Mouse (Mus musculus): ENCODE measurements around the gene Parp6.
A peak's percentile ranks its signal among the peaks of the same experiment; 100 is the strongest.

Parp6 gene

GRCm38 (mm10) chr9:59616622-59617306 is at the start of gene Parp6:
TSS of gene Parp6 (plus strand) at chr9:59617284.
- peak; percentile 100 for DNase-seq

GRCm38 (mm10) chr9:59571852-59572251 is 45.2 kb upstream of the Parp6 start:
- no peak for DNase-seq

DNA sequence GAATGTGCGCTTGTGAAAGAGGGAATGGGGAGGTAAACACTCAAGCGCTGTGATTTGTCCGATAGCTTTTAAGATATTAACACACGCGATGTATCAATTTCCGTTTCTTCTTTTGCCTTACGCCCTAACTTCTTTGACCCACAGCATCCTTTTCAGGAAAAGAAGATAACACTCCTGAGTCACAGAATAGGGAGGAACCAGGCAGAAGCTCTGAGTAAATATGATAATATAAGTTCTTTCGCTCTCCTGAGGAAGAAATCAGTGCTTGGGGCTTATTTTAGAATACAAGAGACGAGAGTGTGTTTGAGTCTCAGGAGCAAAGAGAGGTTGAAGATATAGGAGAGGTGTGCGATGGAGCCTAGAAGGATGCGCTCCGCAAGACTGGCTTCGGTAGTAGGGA is 39.7 kb upstream of the Parp6 start:
- no peak for DNase-seq

DNA sequence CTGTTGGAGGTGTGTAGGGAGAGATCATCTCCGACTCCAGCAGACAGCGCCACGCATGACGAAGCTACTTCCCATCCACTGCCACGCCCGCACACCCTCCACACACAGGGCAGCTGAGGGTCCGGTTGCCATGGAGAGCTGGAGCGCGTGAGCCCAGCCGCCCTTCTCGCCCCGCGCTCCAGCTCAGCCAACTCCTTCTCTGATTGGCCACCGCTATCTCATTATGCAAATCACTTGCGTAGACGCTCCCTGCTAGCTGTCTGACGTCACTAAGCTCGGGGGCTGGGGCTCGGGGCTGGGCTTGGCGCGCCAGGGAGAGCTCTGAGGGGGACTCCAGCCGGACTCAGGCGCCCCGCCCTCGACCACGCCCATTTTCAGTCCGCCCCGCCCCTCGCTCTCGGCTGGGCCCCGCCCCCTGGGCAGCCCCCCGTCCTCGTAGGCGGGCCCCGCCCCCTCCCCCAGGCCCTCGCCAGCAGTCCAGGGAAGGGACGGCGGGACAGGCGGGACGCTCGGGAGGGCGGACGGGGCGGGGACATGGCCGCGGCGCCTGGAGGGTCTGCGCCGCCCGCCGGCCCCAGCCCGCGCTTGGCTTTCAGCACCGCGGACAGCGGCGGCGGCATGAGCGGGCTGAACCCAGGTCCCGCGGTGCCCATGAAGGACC is 39.1 kb upstream of the Parp6 start, which contains the start of gene Celf6:
Gene Celf6, plus strand, starts transcription at position 74 of the 661 bp plus-strand sequence.
- DNase-seq, result peak; percentile 73 to 84

GRCm38 (mm10) chr9:59578505-59578867 is 38.6 kb upstream of the Parp6 start:
- DNase-seq, result no peak

- DNase-seq, result peak; percentile 75 to 76
Measured at GRCm38 (mm10) chr9:59584871-59585308, 32.2 kb upstream of the Parp6 start.

- DNase-seq, result no peak
Measured at GRCm38 (mm10) chr9:59588252-59588651, 28.8 kb upstream of the Parp6 start.

GRCm38 (mm10) chr9:59588710-59589671 is 28.1 kb upstream of the Parp6 start:
- DNase-seq, result no peak

GRCm38 (mm10) chr9:59589703-59590439 is 27.2 kb upstream of the Parp6 start:
- DNase-seq, result no peak

DNA sequence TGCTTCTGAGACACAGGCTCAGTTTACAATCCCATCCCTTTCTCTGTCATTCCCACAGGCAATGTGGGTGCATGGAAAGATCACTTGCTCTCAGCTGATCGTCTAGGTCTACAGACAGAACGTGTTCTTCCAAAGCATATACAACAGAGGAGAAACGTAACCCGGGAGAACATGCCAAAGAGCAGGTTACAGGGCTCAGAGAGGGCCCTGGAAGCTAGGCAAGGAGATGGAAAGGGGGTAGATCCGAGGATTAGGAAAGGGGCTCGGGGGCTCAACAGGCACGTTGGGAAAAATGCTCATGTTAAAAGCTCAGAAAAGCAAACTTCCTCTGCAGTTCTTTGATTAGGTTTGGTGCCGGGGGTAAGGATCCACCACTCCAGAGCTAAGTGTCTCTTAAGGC is 15.4 kb upstream of the Parp6 start:
- DNase-seq, result no peak

DNA sequence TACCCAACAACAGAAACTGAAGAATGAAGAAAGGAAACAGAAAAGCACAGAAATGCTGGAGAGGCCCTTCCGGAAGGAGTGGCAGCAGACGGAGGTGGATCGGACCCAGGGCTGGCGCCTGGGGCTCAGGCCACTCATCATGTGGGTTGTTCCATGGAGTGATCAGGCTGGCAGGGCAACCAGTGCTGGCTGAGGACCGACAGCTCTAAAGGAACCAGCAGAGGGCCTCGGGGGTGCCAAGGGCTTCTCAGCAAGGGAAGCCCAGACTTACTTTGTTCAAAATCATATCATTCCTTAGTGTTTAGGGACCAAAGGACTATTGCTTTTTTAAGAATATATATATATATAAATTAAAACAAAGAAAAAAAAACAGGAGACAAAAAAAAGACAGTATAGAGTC is 11.1 kb upstream of the Parp6 start:
- no peak for DNase-seq

DNA sequence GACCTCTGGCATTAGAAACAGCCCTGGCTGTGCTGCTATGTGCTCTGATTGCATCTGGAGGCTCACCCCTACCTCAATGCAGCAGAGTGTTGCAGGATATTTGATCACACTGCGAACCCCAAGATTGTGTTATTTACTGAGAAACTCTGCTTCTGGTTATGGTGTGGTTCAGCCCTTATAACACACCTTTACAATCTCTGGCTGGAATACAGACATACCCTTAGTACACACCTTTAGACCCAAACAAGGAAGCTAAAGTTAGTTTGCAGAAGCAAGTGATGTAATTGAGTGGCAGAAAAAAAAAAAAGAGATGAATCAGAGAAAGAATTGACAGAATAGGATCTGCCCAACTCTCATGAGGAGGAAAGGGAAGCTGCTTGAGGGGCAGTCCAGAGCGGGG is 6.1 kb upstream of the Parp6 start:
- no peak for DNase-seq

GRCm38 (mm10) chr9:59615797-59616196 is 1.3 kb upstream of the Parp6 start:
- no peak for DNase-seq

DNA sequence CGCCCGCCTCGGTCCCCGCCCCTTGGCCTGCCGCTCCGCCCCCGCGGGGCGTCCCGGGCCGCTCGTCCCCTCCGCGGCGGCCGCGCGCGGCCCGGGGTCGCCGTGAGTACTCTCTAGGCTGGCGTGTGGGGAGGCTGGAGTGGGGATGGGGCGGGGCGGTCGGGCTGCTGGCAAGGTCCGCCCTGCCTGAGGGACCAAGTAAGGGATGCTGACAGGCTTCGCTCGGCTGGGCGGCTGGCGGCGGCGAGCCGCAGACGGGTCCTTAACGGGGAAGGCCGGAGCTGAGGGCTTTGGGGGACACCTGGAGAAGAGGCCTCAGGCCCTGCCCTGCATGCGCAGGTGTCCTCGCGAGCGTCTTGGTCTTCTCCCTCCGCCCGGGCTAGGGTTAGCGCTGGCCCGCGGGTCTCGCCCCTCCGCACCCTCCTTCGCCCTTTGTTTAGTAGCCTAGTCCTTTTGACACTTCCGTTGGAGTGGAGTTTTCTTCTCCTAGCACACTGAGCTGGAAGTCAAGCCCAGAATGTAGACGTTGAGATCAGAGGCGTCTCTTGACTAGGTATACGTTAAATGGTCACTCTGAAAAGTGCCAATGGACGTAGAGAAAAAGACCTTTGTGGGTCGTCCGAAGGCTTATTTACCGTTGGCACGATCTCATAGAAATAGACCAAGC is 356 bp downstream of the Parp6 start:
- no peak for DNase-seq

- DNase-seq, result no peak
Measured at GRCm38 (mm10) chr9:59638372-59638771, 21.3 kb downstream of the Parp6 start.

- DNase-seq, result no peak
Measured at GRCm38 (mm10) chr9:59639936-59640335, 22.9 kb downstream of the Parp6 start.

DNA sequence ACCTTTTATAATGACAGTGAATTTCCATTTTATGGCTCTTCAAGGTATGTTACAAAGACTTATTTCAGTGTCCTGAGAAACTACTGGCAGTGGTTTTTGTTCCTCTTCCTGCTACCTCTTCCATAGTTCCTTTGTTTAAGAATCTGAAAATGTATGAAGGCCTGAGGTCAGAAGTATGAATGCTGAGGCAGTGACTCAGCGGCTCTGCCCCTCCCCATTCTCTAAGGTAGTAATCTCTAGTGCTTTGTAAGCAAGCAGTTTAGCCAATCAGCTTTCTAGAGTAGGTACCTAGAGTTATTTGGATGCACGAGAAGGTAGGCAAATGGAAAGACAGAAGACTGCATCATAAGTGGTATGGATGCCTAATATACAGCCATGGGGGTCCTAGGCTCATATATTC is 24.2 kb downstream of the Parp6 start:
- no peak for DNase-seq

- no peak for DNase-seq
Measured at GRCm38 (mm10) chr9:59649911-59650310, 32.8 kb downstream of the Parp6 start.

- DNase-seq, result no peak
Measured at GRCm38 (mm10) chr9:59653371-59653770, 36.3 kb downstream of the Parp6 start.

DNA sequence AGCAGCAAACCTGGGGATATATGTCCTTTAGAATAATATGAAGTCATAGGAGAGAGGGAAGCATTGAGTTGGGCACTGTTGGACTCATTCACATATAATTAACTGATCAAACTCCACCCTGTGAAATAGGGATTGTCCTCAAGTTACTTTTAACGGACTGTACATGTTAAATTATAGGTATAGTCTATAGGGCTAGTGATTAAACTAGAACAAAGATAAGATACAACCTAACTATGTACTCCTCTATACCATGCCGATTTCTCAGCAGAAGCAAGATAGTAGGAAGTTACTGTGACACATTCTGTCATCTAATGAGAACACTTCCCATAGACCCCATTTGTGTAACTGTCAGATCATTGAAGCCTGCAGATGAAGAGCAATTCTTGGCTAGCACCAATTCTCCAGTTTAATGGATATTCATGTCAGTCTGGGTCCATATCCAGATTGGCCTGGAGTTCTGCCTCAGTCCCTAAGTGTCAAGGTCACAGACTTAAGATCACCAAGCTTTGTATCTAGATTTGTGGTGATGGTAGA is 37.4 kb downstream of the Parp6 start:
- DNase-seq, result no peak

DNA sequence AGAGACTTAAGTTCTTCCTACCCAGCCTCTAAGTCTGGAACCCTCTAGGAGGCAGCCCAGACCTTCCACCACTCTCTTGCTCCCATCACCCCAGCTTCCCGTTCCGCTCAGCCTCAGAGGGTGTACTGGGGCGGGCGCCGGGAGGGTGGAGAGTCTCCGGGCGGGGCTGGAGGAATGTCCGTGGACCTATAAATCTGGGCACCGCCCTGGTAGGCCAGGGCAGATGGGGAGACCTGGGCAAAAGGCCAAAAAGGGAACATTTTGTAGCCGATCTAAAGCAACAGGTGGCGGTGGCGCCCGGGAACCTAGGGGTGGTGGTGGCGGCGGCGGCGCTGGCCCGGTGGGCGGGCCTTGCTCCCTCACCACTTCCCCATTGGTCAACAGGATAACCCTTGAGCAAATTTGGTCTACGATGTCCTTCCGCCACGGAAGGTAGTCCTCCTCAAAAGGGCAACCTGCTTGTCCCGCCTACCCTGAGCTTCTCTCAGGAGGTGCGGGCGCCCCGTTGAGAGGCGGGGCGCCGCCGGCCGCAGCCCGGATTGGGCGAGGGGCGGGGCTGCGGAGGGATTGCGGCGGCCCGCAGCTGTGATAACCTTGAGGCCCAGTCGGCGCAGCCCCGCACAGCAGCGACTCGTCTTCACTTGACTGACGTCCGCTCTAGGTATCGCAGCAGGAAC is 39.0 kb downstream of the Parp6 start, which contains the start of gene Pkm:
Gene Pkm, plus strand, starts transcription at position 411 of the 677 bp plus-strand sequence.
- peak; percentile 97 to 99 for DNase-seq

Measured in kidney, postnatal 25 days (tissue).